Mouse (Mus musculus) heart, postnatal 0 days (tissue): Measurements from ENCODE around the gene Arhgap25. TPM values are rescaled to one million over a fixed set of nuclear protein-coding genes. Genes with fewer than 3 reads are reported as not detected.
"Not testable (repeated sequence)": the region's sequence is repeated elsewhere in the genome, so short reads cannot be mapped to it uniquely, and the experiment has no call there.

ENCODE experiments used
- ATAC-seq: fragments of 200-750 bp; cut with Nextera tagmentation; 2 replicates; pipeline ENCODE4 v1.8.0; 2017; ENCODE audit warnings: low read depth, moderate number of reproducible peaks, moderate library complexity; ENCODE audit not compliant: insufficient read depth
- DNase-seq: peaks from one replicate; pipeline ENCODE4 v3.0.0-alpha.2; 2016; ENCODE audit warnings: low spot score
- H3K27ac ChIP-seq: fragments of 300-500 bp; sonication (generic); 2 replicates; pipeline ENCODE4 v1.5.1; 2014; ENCODE audit warnings: low read depth, mild to moderate bottlenecking
- H3K27me3 ChIP-seq: fragments of 300-500 bp; sonication (generic); 2 replicates; pipeline ENCODE4 v1.6.1; 2014; ENCODE audit warnings: low read length, mixed read lengths; ENCODE audit not compliant: control insufficient read depth, insufficient read depth
- H3K36me3 ChIP-seq: fragments of 300-500 bp; sonication (generic); replicated peaks from 2 replicates; pipeline ENCODE4 v1.6.1; 2014; ENCODE audit warnings: low read length, mixed read lengths; ENCODE audit not compliant: control insufficient read depth, insufficient read depth
- H3K4me1 ChIP-seq: fragments of 300-500 bp; sonication (generic); 2 replicates; pipeline ENCODE4 v1.6.1; 2014; ENCODE audit warnings: antibody characterized with exemption; ENCODE audit not compliant: control insufficient read depth, insufficient read depth
- H3K4me2 ChIP-seq: fragments of 300-500 bp; sonication (generic); 2 replicates; pipeline ENCODE4 v1.6.1; 2014; ENCODE audit warnings: low read depth, mild to moderate bottlenecking, low read length, moderate library complexity
- H3K4me3 ChIP-seq: fragments of 300-500 bp; sonication (generic); 2 replicates; pipeline ENCODE4 v1.5.1; 2014; ENCODE audit warnings: low read depth, low read length
- H3K9ac ChIP-seq: fragments of 300-500 bp; sonication (generic); replicated peaks from 2 replicates; pipeline ENCODE4 v1.6.1; 2014; ENCODE audit warnings: low read depth, low read length, mixed read lengths
- H3K9me3 ChIP-seq: fragments of 300-500 bp; sonication (generic); replicated peaks from 2 replicates; pipeline ENCODE4 v1.6.1; 2016; ENCODE audit warnings: low read length; ENCODE audit not compliant: control insufficient read depth
- CTCF ChIP-seq: IDR thresholded peaks from 2 replicates; pipeline ENCODE4 v1.5.1; 2016; ENCODE audit warnings: antibody characterized with exemption, control low read depth, low read depth
- EP300 ChIP-seq: IDR thresholded peaks from 2 replicates; pipeline ENCODE4 v1.6.1; 2016; ENCODE audit warnings: antibody characterized with exemption, low read depth
- WGBS: fragments of 180-500 bp; shearing (Covaris S2); extraction: QIAGEN DNeasy Blood & Tissue Kit; methylation state at CpG from one replicate; pipeline ENCODE4 v1.1.7; 2014; 5-methylcytosine and 5-hydroxymethylcytosine counted together
- polyA plus RNA-seq: library from polyadenylated mRNA; unstranded; fragments of >200 nt; fragmentation: Nextera tagmentation; extraction: Ambion mirVana; gene quantifications from 2 replicates; pipeline ENCODE4 v1.2.1, GENCODE M21; 2015
- total RNA-seq: library from RNA; depleted of rRNA; stranded (reverse); fragments of >200 nt; gene quantifications from 2 replicates; pipeline ENCODE4 v1.2.3, GENCODE M21; 2014; ENCODE audit warnings: low replicate concordance

Gene Arhgap25
- total and polyA plus RNA-seq, 2 experiments from 2014 or later = 1.6 to 3.2 TPM

DNA sequence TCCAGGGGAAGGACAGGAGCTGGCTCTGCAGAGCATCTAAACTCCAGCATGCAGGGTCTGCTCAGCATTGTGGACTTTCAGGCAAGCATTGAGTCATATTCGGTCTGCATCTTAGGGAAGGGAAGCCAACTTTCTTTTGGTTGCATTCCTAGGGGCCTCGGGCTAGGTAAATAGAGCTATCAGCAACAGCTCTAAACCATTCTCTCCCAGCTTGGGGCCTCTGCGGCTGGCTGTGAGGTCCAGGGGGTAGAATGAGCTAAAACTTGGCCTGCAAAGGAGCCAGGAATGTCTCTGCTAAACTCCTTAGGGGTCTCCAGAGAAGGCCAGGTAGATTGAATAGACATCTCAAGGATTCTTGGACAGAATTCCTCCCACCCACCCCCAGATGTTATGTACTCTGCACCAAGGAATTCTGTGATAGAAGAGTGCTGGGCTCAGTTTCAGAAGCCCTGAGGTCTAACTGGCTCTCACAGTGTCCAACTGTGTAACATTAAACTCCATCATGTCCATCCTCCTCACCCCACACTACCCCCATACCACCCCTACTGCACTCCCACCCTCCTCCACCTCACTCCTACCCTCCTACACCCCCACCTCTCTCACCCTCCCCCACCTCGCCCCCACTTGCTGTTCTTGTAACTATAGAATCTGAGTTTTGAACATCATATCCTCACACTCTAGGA, 43.7 kb upstream of the Arhgap25 start:
- no peaks in the 10 kb centered on the region for H3K9me3 ChIP-seq
- DNase-seq = no peak
- no peak for ATAC-seq
- no peak overlapping the region for H3K9ac ChIP-seq
- H3K4me3 ChIP-seq = no peak overlapping the region
- H3K27ac ChIP-seq = no peak overlapping the region
- H3K36me3 ChIP-seq = no peaks in the 10 kb centered on the region
- no peaks in the 10 kb centered on the region for H3K27me3 ChIP-seq
- 24% methylated on average over 4 of the region's 4 CpGs for WGBS
- H3K4me2 ChIP-seq = no peak overlapping the region
- H3K4me1 ChIP-seq = no peaks in the 10 kb centered on the region
- no peak for TF ChIP-seq CTCF
- no peak for TF ChIP-seq EP300

DNA sequence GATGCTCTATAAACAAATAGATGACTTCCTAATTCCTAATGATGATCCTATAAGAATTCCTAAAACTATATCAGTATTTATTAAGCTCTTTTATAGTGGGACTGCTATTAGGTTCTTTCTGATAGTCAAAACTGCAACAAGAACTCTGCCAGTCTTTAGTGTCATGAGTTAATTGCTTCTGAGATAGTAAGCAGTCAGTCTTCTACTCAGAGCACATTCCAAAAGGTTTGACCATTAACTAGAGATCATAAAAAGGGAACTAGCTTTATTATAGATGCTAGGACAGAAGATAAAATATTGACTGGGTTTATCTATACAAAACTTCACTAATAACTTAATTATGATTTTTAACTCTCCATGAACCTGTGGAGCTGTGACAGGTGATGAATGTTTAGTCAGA, 38.8 kb upstream of the Arhgap25 start:
- not testable (repeated sequence) for H3K4me1 ChIP-seq, H3K27me3 ChIP-seq, H3K9me3 ChIP-seq, H3K36me3 ChIP-seq, H3K9ac ChIP-seq, H3K4me2 ChIP-seq, H3K4me3 ChIP-seq, ATAC-seq, H3K27ac ChIP-seq, DNase-seq

DNA sequence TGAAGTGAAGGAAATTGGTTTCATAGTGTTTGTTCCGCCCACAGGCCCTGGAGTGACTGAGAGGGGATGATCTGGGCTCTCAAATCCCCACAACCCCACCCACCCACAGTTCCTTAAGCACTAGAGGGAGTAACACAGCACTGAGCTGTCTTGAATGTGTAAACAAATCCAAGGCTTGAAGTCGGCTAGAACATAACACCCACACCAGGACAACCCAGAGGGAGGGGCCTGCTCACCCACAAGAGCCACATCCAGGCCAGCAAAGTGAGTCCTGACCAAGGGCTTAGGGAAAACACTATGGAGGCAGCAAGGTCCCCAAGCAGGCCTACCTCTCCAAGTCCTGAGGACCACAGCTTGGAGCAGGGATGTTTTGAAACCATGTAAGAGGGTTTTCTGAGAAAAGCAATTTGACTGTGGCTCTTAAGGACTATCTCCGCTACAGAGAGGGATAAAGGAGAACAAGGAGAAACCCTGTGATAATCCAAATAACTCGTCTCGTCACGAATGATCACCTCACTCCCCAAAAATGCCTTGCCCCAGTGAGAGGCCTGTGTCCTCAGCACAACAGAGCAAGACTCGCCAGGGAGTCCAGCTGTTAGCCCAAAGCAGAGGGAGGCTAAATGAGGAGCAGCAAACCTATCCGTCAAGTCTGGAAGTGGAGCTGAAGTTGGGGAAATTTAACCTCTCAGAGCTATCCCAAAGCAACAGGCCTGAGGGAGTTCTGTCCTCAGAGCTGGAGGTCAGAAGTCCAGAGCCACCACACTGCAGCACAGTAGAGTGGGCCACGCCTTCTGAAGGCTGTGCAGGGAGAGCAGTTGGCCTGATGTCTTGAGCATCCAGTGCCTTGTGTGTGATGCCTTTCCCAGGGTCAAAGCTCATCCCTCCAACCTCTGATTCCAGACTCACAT, 34.9 kb upstream of the Arhgap25 start:
- Histone ChIP-seq H3K9me3 (no peaks in the 10 kb centered on the region; the same call in 1 of the 2 replicates), H3K36me3 (no peaks in the 10 kb centered on the region), H3K4me3 (no peak overlapping the region), H3K4me2 (no peak overlapping the region), H3K27ac (no peak overlapping the region), H3K9ac (no peak overlapping the region), H3K27me3 (no peaks in the 10 kb centered on the region), H3K4me1 (no peaks in the 10 kb centered on the region)
- WGBS = 61% methylated on average over 9 of the region's 9 CpGs
- DNase-seq (no peak), ATAC-seq (peak; percentile 27; the same call in 1 of the 2 replicates)
- no peak for TF ChIP-seq EP300
- TF ChIP-seq CTCF = no peak

GRCm38 (mm10) chr6:87565166-87565565, 32.1 kb upstream of the Arhgap25 start:
- Histone ChIP-seq H3K27ac (no peak overlapping the region), H3K36me3 (no peaks in the 10 kb centered on the region), H3K4me1 (no peaks in the 10 kb centered on the region), H3K9ac (no peak overlapping the region), H3K4me2 (no peak overlapping the region), H3K27me3 (no peaks in the 10 kb centered on the region), H3K9me3 (no peaks in the 10 kb centered on the region; the same call in 1 of the 2 replicates), H3K4me3 (no peak overlapping the region)
- TF ChIP-seq CTCF (no peak), EP300 (no peak)
- no peak for DNase-seq
- no peak for ATAC-seq
- WGBS = 57% methylated on average over 5 of the region's 5 CpGs

DNA sequence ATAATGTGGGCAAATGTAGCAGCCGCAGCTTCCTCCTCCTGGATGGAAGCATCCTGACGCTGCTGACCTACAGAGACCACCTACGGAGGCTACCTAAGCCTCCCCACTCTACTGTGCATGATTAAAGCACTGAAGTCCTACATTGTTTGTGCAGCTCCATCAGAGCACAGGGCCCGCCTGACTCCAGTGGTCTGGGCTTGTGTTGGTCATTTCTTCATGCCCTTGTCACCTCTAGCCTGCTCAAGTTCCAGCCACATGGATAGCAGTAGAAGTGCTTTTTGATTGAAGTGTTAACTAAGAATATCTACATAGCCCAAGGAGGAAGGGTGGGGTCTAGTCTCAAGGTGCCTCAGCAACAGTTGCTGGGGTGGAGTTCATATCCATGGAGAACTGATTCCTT, 31.3 kb upstream of the Arhgap25 start:
- no peak overlapping the region for H3K9ac ChIP-seq
- H3K36me3 ChIP-seq = no peaks in the 10 kb centered on the region
- H3K9me3 ChIP-seq = no peaks in the 10 kb centered on the region; the same call in 1 of the 2 replicates
- no peak for TF ChIP-seq EP300
- TF ChIP-seq CTCF = no peak
- H3K4me3 ChIP-seq = no peak overlapping the region
- H3K4me1 ChIP-seq = no peaks in the 10 kb centered on the region
- H3K4me2 ChIP-seq = no peak overlapping the region
- H3K27me3 ChIP-seq = no peaks in the 10 kb centered on the region
- no peak overlapping the region for H3K27ac ChIP-seq
- WGBS = 77% methylated on average over 4 of the region's 4 CpGs
- ATAC-seq (no peak), DNase-seq (no peak)
